Mouse (Mus musculus) common myeloid progenitor, adult 5-6 weeks (primary cell): ENCODE data around the gene Pcdh20. TPM values are rescaled to one million over a fixed set of nuclear protein-coding genes. Genes with fewer than 3 reads are reported as not detected.

Experiments
- ATAC-seq: replicated peaks from 2 replicates; pipeline ENCODE4 v1.8.0; 2016; ENCODE audit warnings: low read depth, mild to moderate bottlenecking, moderate TSS enrichment, inconsistent platforms; ENCODE audit not compliant: poor library complexity, severe bottlenecking
- total RNA-seq: library from RNA; stranded (forward); fragments of 200-1000, 187-1606 nt; gene quantifications from 2 replicates; pipeline ENCODE4 v1.2.3, GENCODE M21; 2017

Gene Pcdh20
- total RNA-seq, result not detected in 2 replicates

GRCm38 (mm10) chr14:88470495-88471434 is at the start of gene Pcdh20:
Gene Pcdh20 (minus strand): TSS chr14:88471396.
- no peak for ATAC-seq

GRCm38 (mm10) chr14:88479909-88480308 is 8.7 kb upstream of the Pcdh20 start:
- 0 out of 2 replicates have a peak, but pooled peaks have one; percentile 29 for ATAC-seq

- ATAC-seq, result no peak
These were observed 1.2 kb downstream of the Pcdh20 start for GRCm38 (mm10) chr14:88469956-88470355.

GRCm38 (mm10) chr14:88469361-88469760 is 1.8 kb downstream of the Pcdh20 start:
- no peak for ATAC-seq

- ATAC-seq, result no peak
These were observed 4.8 kb downstream of the Pcdh20 start for GRCm38 (mm10) chr14:88466416-88466815.

GRCm38 (mm10) chr14:88464356-88464755 is 6.8 kb downstream of the Pcdh20 start:
- no peak for ATAC-seq

GRCm38 (mm10) chr14:88463357-88463756 is 7.8 kb downstream of the Pcdh20 start:
- ATAC-seq, result no peak

GRCm38 (mm10) chr14:88462944-88463343 is 8.3 kb downstream of the Pcdh20 start:
- no peak for ATAC-seq

- no peak for ATAC-seq
These were observed 10.5 kb downstream of the Pcdh20 start for GRCm38 (mm10) chr14:88460705-88461104.

GRCm38 (mm10) chr14:88443304-88443703 is 27.9 kb downstream of the Pcdh20 start:
- no peak for ATAC-seq

- no peak for ATAC-seq
These were observed 41.8 kb downstream of the Pcdh20 start for GRCm38 (mm10) chr14:88429393-88429792.

- no peak for ATAC-seq
These were observed 43.8 kb downstream of the Pcdh20 start for GRCm38 (mm10) chr14:88427370-88427769.
